Mouse (Mus musculus): ENCODE results near the gene Rack1. TPM values are rescaled to one million over a fixed set of nuclear protein-coding genes. Genes with fewer than 3 reads are reported as not detected.
"Not testable (repeated sequence)": the region's sequence is repeated elsewhere in the genome, so short reads cannot be mapped to it uniquely, and the experiment has no call there.

Rack1 gene
- polyA plus RNA-seq (2016; fragmentation: Nextera tagmentation; extraction: Ambion mirVana), result 838 and 844 TPM in 2 replicates

- WGBS, result under 1% methylated on average over 47 of the region's 47 CpGs
- peak within 1 kb of the TSS; percentile 90 for H3K4me3 ChIP-seq
- H3K9me3 ChIP-seq, result no peaks in the 10 kb centered on the region
- DNase-seq (ENCODE audit: low spot score), result peak; percentile 91
- H3K27ac ChIP-seq (replicated peaks), result peak within 1 kb of the TSS; percentile 96
- peaks cover 42% of the 10 kb centered on the region for H3K36me3 ChIP-seq (replicated peaks)
- H3K4me1 ChIP-seq, result peaks cover 35% of the 10 kb centered on the region
- H3K27me3 ChIP-seq (replicated peaks; ENCODE audit: low read depth, poor library complexity, severe bottlenecking), result no peaks in the 10 kb centered on the region
Observed at GRCm38 (mm10) chr11:48799921-48800701, at the start of gene Rack1. TSS of gene Rack1 (plus strand) at chr11:48800332.

- no peaks in the 10 kb centered on the region for H3K36me3 ChIP-seq (replicated peaks)
- H3K27me3 ChIP-seq (replicated peaks; ENCODE audit: low read depth, poor library complexity, severe bottlenecking), result no peaks in the 10 kb centered on the region
- WGBS, result 93% methylated on average over 6 of the region's 6 CpGs
- no peak overlapping the region for H3K27ac ChIP-seq (replicated peaks)
- no peaks in the 10 kb centered on the region for H3K4me1 ChIP-seq
- DNase-seq (ENCODE audit: low spot score), result no peak
- H3K9me3 ChIP-seq, result 0 out of 2 replicates have a peak, but pooled peaks cover 3% of the 10 kb centered on the region
- H3K4me3 ChIP-seq, result no peak overlapping the region
Observed at GRCm38 (mm10) chr11:48750428-48750827, 49.7 kb upstream of the Rack1 start.

- WGBS, result 92% methylated on average over 18 of the region's 18 CpGs
- H3K4me1 ChIP-seq; H3K27ac ChIP-seq (replicated peaks); H3K27me3 ChIP-seq (replicated peaks; ENCODE audit: low read depth, poor library complexity, severe bottlenecking); H3K4me3 ChIP-seq; H3K9me3 ChIP-seq; H3K36me3 ChIP-seq (replicated peaks); DNase-seq (ENCODE audit: low spot score): not testable (repeated sequence)
Observed at GRCm38 (mm10) chr11:48753534-48753933, 46.6 kb upstream of the Rack1 start.

- H3K9me3 ChIP-seq, result no peaks in the 10 kb centered on the region
- no peaks in the 10 kb centered on the region for H3K4me1 ChIP-seq
- H3K4me3 ChIP-seq, result no peak overlapping the region
- 89% methylated on average over 8 of the region's 8 CpGs for WGBS
- no peak for DNase-seq (ENCODE audit: low spot score)
- H3K27me3 ChIP-seq (replicated peaks; ENCODE audit: low read depth, poor library complexity, severe bottlenecking), result no peaks in the 10 kb centered on the region
- H3K27ac ChIP-seq (replicated peaks), result no peak overlapping the region
- H3K36me3 ChIP-seq (replicated peaks), result no peaks in the 10 kb centered on the region
Observed at GRCm38 (mm10) chr11:48759021-48759420, 41.1 kb upstream of the Rack1 start.

- WGBS, result 93% methylated on average over 9 of the region's 9 CpGs
- Histone ChIP-seq H3K4me1 (no peaks in the 10 kb centered on the region), H3K27me3 (replicated peaks; ENCODE audit: low read depth, poor library complexity, severe bottlenecking) (no peaks in the 10 kb centered on the region), H3K9me3 (no peaks in the 10 kb centered on the region), H3K4me3 (no peak overlapping the region), H3K27ac (replicated peaks) (no peak overlapping the region), H3K36me3 (replicated peaks) (no peaks in the 10 kb centered on the region)
- DNase-seq (ENCODE audit: low spot score), result no peak
Observed at GRCm38 (mm10) chr11:48764119-48764518, 36.0 kb upstream of the Rack1 start.

- no peak overlapping the region for H3K4me3 ChIP-seq
- WGBS, result 87% methylated on average over 14 of the region's 14 CpGs
- no peak overlapping the region for H3K27ac ChIP-seq (replicated peaks)
- no peaks in the 10 kb centered on the region for H3K9me3 ChIP-seq
- no peaks in the 10 kb centered on the region for H3K36me3 ChIP-seq (replicated peaks)
- H3K27me3 ChIP-seq (replicated peaks; ENCODE audit: low read depth, poor library complexity, severe bottlenecking), result no peaks in the 10 kb centered on the region
- DNase-seq (ENCODE audit: low spot score), result no peak
- no peaks in the 10 kb centered on the region for H3K4me1 ChIP-seq
Observed at GRCm38 (mm10) chr11:48767195-48767876, 32.8 kb upstream of the Rack1 start.

GRCm38 (mm10) chr11:48771691-48772090 is 28.4 kb upstream of the Rack1 start:
- no peaks in the 10 kb centered on the region for H3K36me3 ChIP-seq (replicated peaks)
- H3K4me3 ChIP-seq, result no peak overlapping the region
- no peaks in the 10 kb centered on the region for H3K9me3 ChIP-seq
- H3K27me3 ChIP-seq (replicated peaks; ENCODE audit: low read depth, poor library complexity, severe bottlenecking), result no peaks in the 10 kb centered on the region
- H3K4me1 ChIP-seq, result no peaks in the 10 kb centered on the region
- DNase-seq (ENCODE audit: low spot score), result peak; percentile 41
- WGBS, result 8% methylated on average over 2 of the region's 2 CpGs
- H3K27ac ChIP-seq (replicated peaks), result no peak overlapping the region

- no peaks in the 10 kb centered on the region for H3K27me3 ChIP-seq (replicated peaks; ENCODE audit: low read depth, poor library complexity, severe bottlenecking)
- WGBS, result 39% methylated on average over 17 of the region's 17 CpGs
- no peaks in the 10 kb centered on the region for H3K4me1 ChIP-seq
- no peaks in the 10 kb centered on the region for H3K9me3 ChIP-seq
- no peak overlapping the region for H3K27ac ChIP-seq (replicated peaks)
- DNase-seq (ENCODE audit: low spot score), result peak; percentile 47
- peak overlapping the region; percentile 31; the same call in 1 of the 2 replicates for H3K4me3 ChIP-seq
- H3K36me3 ChIP-seq (replicated peaks), result no peaks in the 10 kb centered on the region
Observed at GRCm38 (mm10) chr11:48774443-48775298, 25.5 kb upstream of the Rack1 start.

GRCm38 (mm10) chr11:48775483-48775882 is 24.6 kb upstream of the Rack1 start:
- H3K9me3 ChIP-seq, result no peaks in the 10 kb centered on the region
- no peak overlapping the region for H3K27ac ChIP-seq (replicated peaks)
- no peaks in the 10 kb centered on the region for H3K36me3 ChIP-seq (replicated peaks)
- H3K4me1 ChIP-seq, result no peaks in the 10 kb centered on the region
- 5% methylated on average over 7 of the region's 7 CpGs for WGBS
- no peak overlapping the region for H3K4me3 ChIP-seq
- peak; percentile 68 for DNase-seq (ENCODE audit: low spot score)
- H3K27me3 ChIP-seq (replicated peaks; ENCODE audit: low read depth, poor library complexity, severe bottlenecking), result no peaks in the 10 kb centered on the region

GRCm38 (mm10) chr11:48776664-48777063 is 23.5 kb upstream of the Rack1 start:
- H3K4me1 ChIP-seq, result no peaks in the 10 kb centered on the region
- DNase-seq (ENCODE audit: low spot score), result no peak
- 42% methylated on average over 9 of the region's 9 CpGs for WGBS

GRCm38 (mm10) chr11:48777303-48777702 is 22.8 kb upstream of the Rack1 start:
- Histone ChIP-seq H3K4me3 (no peak overlapping the region), H3K4me1 (no peaks in the 10 kb centered on the region), H3K9me3 (no peaks in the 10 kb centered on the region), H3K27ac (replicated peaks) (no peak overlapping the region), H3K36me3 (replicated peaks) (no peaks in the 10 kb centered on the region), H3K27me3 (replicated peaks; ENCODE audit: low read depth, poor library complexity, severe bottlenecking) (no peaks in the 10 kb centered on the region)
- no peak for DNase-seq (ENCODE audit: low spot score)
- 92% methylated on average over 9 of the region's 9 CpGs for WGBS

More at GRCm38 (mm10) chr11:48776664-48777063, 23.5 kb upstream of the Rack1 start:
- no peaks in the 10 kb centered on the region for H3K9me3 ChIP-seq
- H3K4me3 ChIP-seq, result no peak overlapping the region
- H3K27me3 ChIP-seq (replicated peaks; ENCODE audit: low read depth, poor library complexity, severe bottlenecking), result no peaks in the 10 kb centered on the region
- no peaks in the 10 kb centered on the region for H3K36me3 ChIP-seq (replicated peaks)
- H3K27ac ChIP-seq (replicated peaks), result no peak overlapping the region

- no peaks in the 10 kb centered on the region for H3K27me3 ChIP-seq (replicated peaks; ENCODE audit: low read depth, poor library complexity, severe bottlenecking)
- H3K4me3 ChIP-seq, result no peak overlapping the region
- no peaks in the 10 kb centered on the region for H3K4me1 ChIP-seq
- H3K9me3 ChIP-seq, result no peaks in the 10 kb centered on the region
- WGBS, result 30% methylated on average over 7 of the region's 7 CpGs
- H3K36me3 ChIP-seq (replicated peaks), result no peaks in the 10 kb centered on the region
- no peak overlapping the region for H3K27ac ChIP-seq (replicated peaks)
- DNase-seq (ENCODE audit: low spot score), result no peak
Observed at GRCm38 (mm10) chr11:48779450-48779849, 20.7 kb upstream of the Rack1 start.
